Mouse (Mus musculus) cerebellum, postnatal 25 days (tissue): ENCODE measurements around the gene Ptprj.
A peak's percentile ranks its signal among the peaks of the same experiment; 100 is the strongest.
"Not testable (repeated sequence)": the region's sequence is repeated elsewhere in the genome, so short reads cannot be mapped to it uniquely, and the experiment has no call there.

Experiments
- DNase-seq, 2 experiments: peaks; one replicate each; pipeline ENCODE4 v3.0.0; 2021; ENCODE audit warnings: mixed read lengths in 2 of 2

Gene Ptprj

GRCm38 (mm10) chr2:90476319-90476718 lies 104.1 kb downstream of the Ptprj start:
- no peak for DNase-seq

DNA sequence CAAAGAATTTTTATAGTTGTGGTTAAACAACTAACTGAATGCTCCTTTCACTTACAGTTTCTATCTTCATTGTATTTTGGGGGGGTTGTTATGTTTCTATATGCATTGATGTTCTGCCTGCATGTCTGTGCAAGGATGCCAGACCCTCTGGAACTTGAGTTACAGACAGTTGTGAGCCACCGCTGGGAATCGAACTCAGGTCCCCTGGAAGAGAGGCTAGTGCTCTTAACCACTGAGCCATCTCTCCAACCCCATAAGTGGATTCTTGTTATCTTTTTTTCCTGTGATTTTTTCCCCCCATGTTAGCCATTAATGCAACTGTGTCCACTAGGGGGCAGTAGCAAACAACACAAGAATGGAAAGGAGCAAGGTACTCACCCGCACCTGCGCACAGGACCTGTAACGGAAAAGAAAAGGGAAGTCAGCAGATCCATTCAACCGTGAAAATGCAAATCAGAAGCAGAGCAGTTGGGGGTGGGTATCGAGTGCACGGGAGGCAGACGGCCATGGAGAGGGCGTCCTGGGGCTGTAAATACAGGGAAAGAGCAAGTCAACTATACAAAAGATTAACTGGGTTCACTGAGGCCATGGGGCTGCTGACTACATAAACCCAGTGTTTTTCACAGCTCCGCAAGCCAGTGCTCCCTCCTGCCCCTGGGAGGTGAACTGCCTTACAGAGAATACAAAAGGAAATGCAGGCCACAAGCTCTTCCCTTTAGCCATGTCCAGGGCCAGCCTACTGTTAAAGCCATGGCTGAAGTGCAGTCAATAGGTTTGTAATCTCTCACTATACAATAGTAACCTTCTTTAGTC lies 105.6 kb downstream of the Ptprj start:
- peak; percentile 86 to 92 for DNase-seq

- no peak for DNase-seq
Observed at GRCm38 (mm10) chr2:90472701-90473100, 107.7 kb downstream of the Ptprj start.

DNA sequence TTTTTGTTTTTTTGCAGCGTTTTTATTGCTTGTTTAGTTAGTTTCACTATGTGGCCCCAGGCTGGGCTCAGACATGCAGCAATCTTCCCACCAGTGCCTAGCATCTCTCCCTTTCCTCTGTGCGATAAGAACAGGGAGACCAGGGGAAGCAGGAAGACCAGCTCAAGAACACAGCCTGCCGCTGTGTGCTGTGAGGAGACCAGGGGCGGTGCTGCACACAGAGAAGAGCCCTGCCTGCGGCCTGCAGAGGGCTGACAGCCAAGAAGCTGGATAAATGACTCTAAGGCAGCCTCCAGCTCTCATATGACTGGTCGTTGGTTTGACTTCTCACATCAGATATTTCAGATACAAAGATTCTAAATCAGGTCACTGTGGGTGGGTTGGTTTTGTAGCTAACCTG lies 110.3 kb downstream of the Ptprj start:
- DNase-seq = no peak

- no peak for DNase-seq
Observed at GRCm38 (mm10) chr2:90466480-90466879, 114.0 kb downstream of the Ptprj start.

DNA sequence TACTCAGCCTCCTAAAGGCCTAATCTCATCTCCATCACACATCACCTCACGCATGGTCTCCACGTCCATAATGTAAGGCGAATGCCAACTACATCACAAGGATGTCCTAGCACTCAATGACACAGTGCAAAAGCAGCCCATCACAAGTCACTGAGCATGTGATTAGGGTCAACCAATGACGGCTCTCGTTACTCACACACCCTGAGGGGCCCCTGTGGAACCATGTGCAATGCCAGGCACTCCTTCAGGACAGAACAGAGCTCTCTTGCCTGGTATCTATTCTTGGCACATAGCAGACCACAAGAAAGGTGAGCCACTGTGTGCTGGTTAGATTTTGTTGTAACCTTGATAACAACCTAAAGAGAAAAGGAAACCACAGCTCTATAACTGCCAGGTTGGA lies 116.7 kb downstream of the Ptprj start:
- DNase-seq = no peak

- no peak for DNase-seq
Observed at GRCm38 (mm10) chr2:90462252-90462651, 118.2 kb downstream of the Ptprj start.

DNA sequence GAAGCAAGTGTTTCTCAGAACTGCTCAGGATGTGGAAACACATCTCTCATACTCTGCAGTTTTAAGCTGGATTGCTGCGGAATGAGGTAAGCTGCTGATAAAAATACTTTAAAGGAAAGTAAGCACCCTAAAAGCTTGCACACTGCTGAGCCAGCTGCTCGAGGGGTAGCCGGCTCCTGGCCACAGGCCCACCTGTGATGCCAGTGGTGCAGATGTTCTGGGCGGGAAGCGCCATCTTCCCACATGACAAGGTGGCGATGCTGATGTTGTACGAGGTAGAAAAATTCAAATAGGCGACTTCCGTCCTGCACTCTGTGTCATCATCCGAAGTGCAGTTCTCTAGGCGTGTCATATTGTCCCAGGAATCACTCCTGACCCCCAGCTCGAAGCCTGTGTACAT lies 122.5 kb downstream of the Ptprj start:
- DNase-seq = no peak

- no peak for DNase-seq
Observed at GRCm38 (mm10) chr2:90452380-90452779, 128.1 kb downstream of the Ptprj start.

DNA sequence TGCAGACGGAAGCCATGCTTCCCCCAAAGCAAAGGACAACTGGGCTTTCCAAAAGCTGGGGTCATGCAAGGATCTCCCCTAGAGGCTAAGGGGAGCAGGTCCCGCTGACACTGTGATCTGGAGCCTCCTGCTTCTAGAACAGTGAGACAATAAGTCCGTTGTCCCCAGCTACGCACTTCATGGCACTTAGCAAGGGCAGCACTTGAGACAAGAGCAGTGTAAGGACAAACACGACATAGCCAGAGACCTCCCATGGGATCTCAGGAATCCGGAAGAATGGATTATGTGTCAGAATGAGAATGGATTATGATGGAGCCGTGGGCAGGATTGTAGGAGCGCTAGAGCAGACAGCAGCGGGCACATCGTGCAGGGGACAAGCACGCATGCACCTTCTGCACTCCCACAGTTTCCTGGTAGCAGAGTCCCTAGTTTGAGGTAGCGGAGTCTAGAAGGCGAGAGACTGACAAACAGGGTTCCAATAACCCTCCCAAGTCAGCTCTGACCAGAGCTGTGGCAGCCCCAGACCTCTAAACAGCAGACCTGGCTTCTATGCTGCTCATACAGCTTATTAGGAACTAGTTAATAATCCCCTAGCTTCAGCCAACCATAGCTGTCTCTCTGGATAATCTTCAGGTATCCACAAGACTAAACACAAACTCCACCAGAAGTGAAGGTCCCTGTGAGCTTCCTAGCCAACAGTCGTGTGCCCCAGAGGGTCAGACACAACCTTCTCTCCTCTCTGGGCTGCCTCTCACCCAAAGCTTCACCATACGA lies 131.3 kb downstream of the Ptprj start:
- DNase-seq = no peak

- no peak for DNase-seq
Observed at GRCm38 (mm10) chr2:90443811-90444210, 136.6 kb downstream of the Ptprj start.

GRCm38 (mm10) chr2:90441811-90442210 lies 138.6 kb downstream of the Ptprj start:
- DNase-seq = not testable (repeated sequence)

DNA sequence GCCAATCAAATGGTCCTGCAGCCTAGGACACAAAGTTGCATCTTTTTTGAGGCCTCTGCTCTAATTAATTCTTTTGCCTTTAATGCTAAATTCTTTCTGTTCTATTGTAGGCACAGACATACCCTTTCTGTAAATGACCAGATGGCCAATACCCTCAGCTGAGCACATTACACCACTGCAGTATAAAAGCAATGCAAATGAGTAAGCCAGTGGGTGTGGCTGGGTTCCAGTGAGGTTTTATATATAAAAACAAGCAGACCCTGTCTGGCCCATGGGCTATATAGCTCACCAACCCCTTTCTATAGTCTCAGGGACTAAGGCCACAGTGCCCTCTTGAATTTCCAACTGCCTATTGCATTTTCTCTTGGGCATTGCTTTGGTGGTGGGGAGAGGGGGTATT lies 140.3 kb downstream of the Ptprj start:
- not testable (repeated sequence) for DNase-seq

DNA sequence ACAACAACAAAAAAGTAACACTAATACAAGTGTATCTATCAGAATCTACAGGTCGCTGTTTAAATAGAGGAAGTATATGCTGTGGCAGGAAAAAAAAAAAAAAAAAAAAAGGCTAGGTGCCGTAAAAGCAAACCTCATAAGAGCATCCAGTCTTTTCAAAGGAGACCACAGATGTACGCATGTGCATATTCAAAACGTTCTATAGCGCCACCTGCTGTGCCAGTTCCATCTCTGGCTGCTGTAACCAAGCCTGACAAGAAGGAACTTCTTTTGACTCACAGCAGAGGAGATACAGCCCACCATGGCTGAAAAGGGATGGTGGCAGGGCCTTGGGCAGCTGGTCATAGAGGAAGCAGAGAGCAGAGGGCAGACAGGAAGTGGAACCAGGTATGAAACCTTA lies 143.0 kb downstream of the Ptprj start:
- not testable (repeated sequence) for DNase-seq

- not testable (repeated sequence) for DNase-seq
Observed at GRCm38 (mm10) chr2:90429782-90430181, 150.7 kb downstream of the Ptprj start.

DNA sequence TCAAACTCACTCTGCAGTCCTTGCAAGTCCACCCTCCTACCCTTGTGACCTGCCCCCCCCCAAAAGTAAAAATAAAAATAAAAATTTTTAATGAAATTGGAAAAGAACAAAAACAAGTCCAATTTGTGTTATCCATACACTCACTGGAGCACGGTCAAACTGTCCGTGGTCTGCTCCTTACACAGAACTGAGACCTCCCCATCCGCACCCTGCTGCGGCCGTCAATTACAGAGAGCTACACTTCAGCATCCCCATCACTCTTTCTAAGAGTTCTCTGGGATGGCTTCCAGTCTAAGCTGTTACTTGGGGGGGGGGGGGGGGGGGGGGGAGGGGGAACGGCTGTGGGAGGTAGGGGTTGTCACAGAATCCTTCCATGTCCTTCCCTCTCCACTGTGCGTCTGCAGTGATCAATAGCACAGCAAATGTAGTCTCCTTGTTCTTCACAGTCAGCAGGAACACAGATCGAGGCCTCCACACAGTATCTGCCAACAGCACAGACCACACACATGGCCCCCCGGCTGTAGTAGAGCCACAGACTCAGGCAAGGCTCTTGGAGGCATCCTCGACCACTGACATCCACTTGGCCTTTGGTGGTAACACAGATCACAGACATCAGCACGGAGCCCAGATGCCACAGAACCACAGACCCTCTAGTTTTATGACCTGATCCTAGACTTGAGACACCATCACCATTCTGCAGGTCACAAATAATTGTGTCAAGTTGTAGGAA lies 151.3 kb downstream of the Ptprj start:
- not testable (repeated sequence) for DNase-seq

DNA sequence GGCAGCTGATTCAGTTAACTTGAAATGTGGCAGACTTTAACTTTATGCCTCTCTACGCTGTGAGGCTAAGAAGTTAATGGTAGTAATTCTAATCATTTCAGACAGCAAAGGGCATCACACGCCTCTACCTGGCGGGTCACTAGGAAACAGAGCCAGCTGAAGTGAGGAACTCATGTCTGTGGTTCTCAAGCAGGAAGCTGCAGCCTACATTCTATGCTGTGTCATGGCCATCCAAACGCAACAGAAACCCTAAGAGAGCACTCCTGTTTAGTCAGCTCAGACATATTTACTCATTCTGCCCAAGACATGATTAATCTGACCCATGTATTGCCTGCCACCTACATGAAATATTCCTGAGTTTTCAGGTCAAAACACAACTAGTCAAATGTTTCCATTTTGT lies 155.5 kb downstream of the Ptprj start:
- not testable (repeated sequence) for DNase-seq

GRCm38 (mm10) chr2:90422282-90422681 lies 158.2 kb downstream of the Ptprj start:
- not testable (repeated sequence) for DNase-seq

DNA sequence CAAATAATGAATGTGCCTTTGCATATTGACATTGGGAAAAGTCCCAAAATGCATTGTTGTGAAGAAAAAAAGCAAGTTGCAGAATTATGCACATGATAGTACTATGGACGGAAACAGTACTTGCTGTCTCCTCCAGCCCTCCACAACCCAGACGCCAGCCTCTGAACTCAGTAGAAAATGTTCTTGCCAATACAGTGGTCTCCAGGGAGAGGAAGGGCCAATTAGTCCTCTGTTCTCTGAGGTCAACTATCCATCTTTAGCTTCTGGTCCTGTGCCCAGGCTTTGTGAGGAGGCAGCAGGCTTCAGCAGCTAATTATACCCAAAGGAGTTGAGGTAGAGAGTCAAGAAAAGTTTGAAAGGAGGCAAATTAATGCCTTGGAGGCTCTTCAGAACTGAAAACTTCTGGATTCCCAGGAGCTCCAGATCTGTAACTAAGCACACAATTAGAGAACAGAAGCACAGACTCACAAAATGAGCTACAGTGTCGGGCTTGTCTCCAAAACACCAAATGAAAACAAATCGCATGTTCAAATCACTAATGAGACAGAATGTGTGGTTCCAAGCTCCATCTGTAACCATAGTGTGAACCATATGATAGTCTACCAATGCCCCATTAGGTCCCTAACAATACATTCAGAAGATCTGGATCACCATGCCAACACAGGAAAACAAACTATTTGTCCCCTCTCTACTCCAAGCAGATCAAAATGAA lies 166.2 kb downstream of the Ptprj start:
- not testable (repeated sequence) for DNase-seq

DNA sequence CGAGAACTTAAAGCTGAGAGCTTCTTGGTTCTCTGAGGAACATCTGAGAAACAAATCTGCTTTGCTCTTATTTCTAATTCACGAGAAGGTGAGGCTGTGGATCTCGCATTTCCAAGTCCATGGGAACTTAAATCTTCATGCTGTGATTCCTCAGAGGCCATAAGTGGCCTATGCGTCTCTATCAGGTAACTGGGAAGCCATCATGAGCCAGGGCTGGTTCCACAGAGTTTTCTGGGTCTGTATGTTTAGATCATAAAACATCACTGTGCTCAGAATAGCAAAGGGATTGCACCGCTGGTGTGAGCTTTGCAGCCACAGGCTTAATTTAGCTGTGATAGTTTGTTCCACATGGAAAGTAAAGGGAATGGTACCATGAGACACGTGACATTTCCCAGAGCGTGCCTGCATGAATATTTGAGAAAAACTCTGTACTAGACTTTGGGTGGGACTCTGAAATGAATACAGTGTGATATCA lies 181.8 kb downstream of the Ptprj start, which contains the start of gene Olfr1274-ps:
Olfr1274-ps (plus strand) TSS at position 51 of the 475 bp plus-strand sequence.
- DNase-seq = not testable (repeated sequence)
